Mouse (Mus musculus) brain, adult 2 months (tissue): ENCODE results near the gene Mmp25.

Source experiments
- DNase-seq: peaks from one replicate; pipeline ENCODE4 v3.0.0; 2011; ENCODE audit warnings: low read depth, low spot score

Gene Mmp25

DNA sequence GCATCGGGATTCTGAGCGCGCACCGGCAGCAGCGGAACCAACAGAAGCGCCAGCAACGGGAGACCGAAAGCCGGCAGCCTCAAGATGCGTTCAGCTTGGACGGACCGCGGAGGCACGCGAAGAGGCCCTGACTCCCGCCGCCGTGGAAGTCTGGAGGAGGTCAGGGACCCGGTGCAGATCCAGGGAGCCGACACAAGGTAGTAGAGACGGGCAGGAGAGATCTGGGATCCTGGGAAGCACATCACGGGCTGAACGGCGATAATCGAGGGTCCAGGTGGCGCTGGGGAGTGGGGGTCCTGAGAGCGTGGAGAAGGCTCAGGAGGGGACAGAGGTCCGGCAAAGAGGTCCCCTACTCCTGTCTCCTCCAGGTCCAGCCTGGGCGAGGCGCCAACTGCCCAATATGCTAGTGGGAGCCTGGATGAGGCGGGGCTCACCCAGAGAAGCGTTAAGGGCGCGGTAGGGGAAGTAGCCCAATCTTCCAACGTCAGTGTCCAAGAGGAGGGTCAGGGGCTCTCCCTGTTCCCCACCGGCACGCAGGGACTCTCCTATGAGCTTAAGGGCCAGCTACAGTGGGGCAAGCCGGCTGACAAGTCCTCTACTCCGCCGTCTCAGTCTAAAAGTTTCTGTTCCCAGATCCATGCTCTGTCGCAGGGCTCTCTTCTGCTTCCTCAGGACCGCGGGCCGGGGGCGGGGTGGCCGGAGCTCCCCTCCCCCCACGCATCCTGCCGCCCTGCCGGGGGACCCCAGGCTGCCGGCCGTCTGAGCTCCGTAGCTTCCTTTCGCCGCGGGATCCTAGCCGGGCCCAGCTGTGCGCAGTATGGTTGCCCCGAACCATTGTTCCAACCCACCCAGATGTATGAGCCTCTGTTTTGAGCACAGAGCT lies at the start of gene Mmp25:
Gene Mmp25 (minus strand): TSS at position 665 of the 883 bp plus-strand sequence.
- DNase-seq, result no peak

GRCm38 (mm10) chr17:23694491-23694890 lies 49.4 kb upstream of the Mmp25 start:
- no peak for DNase-seq

GRCm38 (mm10) chr17:23683856-23684672 lies 39.0 kb upstream of the Mmp25 start, which contains the start of gene Cldn9:
TSS of gene Cldn9 (minus strand) at chr17:23684026.
- no peak for DNase-seq

- no peak for DNase-seq
These were observed 38.1 kb upstream of the Mmp25 start for GRCm38 (mm10) chr17:23683226-23683625.

GRCm38 (mm10) chr17:23682530-23682929 lies 37.5 kb upstream of the Mmp25 start:
- DNase-seq, result no peak

DNA sequence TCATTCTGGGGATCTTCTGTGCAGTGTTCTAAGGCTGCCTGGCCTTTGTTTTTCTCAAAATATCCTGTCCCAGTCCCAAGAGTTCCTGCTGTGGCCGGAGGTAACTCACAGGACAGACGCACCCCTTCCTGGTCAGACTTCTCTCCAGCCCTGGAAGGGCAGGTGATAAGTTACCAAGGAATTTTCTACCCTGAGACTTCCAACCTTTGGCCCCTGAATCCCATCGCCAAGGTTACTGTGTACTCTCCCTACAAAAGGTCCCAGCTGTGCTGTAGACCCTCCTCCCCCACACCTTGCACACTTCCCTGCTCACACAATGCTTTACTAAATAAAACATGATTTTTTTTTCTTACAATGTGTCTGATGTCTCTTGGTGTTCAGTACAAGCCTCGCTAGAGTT lies 37.0 kb upstream of the Mmp25 start:
- no peak for DNase-seq

DNA sequence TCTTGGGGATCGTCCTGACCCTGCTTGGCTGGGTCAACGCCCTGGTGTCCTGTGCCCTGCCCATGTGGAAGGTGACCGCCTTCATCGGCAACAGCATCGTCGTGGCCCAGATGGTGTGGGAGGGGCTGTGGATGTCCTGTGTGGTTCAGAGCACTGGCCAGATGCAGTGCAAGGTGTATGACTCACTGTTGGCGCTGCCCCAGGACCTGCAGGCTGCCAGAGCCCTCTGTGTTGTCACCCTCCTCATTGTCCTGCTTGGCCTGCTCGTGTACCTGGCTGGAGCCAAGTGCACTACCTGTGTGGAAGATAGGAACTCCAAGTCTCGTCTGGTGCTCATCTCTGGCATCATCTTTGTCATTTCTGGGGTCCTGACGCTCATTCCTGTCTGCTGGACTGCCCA lies 36.0 kb upstream of the Mmp25 start:
- no peak for DNase-seq

- no peak for DNase-seq
These were observed 35.3 kb upstream of the Mmp25 start for GRCm38 (mm10) chr17:23680336-23680735.

- DNase-seq, result no peak
These were observed 34.2 kb upstream of the Mmp25 start, which contains the start of gene Cldn6 for GRCm38 (mm10) chr17:23679127-23679835. TSS of gene Cldn6 (plus strand) at chr17:23679249.

- DNase-seq, result peak; percentile 89
These were observed 32.2 kb upstream of the Mmp25 start, which contains the start of gene Tnfrsf12a for GRCm38 (mm10) chr17:23677236-23677679. TSS of gene Tnfrsf12a (minus strand) at chr17:23677468.

GRCm38 (mm10) chr17:23676473-23677031 lies 31.5 kb upstream of the Mmp25 start:
- peak; percentile 59 for DNase-seq

GRCm38 (mm10) chr17:23675564-23676281 lies 30.6 kb upstream of the Mmp25 start:
- DNase-seq, result peak; percentile 51

DNA sequence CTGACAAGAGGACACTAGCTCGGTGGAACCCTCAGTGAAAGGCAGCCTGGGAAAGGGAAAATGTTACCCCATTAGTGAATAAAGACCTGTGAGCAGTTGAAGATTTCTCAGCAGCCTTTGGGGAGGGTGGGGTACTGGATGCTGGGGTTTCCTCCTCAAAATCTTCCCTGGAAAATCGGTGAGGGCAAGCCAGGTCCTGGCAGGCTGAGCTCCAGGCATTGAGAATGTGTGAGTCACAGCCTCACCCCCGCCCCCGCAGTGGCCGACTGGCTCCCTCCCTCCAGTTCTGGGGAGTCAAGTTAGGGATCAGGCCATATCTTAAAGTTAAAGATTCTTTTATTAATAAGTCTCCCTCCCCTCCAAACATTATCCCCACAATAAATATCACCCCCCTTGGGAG lies 30.1 kb upstream of the Mmp25 start:
- peak; percentile 67 for DNase-seq

DNA sequence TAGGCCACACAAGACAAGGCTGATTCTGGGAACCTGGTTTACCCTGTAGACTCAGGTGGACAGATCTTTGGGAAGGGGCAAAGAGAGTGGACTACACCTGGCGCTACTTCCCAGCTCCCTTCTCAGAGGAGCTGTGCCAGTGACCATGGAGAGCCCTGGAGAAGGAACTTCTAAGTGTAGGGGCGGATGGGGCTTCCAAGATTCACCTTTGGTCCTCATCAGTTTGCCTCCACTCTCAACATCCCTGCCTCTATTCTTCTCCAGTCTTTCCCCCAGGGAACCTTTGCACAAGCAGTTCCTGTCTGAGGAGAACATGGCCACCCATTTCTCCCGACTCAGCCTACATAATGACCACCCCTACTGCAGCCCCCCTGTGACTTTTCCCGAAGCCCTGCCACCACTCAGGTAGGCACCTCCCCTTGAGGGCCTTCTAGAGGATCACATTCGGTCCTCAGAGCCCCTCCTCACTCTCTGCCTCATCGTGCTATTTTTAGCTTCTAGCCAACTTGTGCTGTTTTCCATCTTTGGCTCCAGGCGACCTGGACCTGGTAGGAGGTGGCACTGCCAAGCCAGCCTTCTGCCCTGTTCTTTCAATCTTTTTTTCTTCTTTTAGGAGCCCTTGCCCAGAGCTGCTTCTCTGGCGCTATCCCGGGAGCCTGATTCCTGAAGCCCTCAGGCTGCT lies 29.3 kb upstream of the Mmp25 start:
- peak; percentile 75 for DNase-seq

GRCm38 (mm10) chr17:23673424-23674073 lies 28.5 kb upstream of the Mmp25 start, which contains the start of the genes Hcfc1r1 and Thoc6:
TSS of gene Hcfc1r1 (plus strand) at chr17:23673596.
TSS of gene Thoc6 (minus strand) at chr17:23673882.
- peak; percentile 100 for DNase-seq

- no peak for DNase-seq
These were observed 27.7 kb upstream of the Mmp25 start for GRCm38 (mm10) chr17:23672761-23673160.

DNA sequence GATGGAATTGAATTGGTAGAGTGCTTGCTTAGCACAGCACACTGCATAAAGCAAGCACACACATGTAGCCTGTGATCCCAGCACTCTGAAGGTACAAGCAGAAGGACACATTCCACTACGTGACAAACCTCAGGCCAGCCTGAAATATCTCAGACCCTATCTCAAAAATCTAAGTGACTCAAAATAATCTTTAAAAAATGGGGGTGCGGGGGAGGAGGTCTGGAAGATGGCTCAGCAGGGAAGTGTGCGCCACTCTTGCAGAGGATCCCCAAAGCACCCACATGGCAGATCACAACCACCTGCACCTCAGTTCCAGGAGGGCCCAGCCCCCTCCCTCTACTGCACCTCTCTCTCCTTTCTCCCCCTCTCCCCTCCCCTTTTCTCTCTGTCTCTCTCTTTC lies 26.4 kb upstream of the Mmp25 start:
- no peak for DNase-seq

DNA sequence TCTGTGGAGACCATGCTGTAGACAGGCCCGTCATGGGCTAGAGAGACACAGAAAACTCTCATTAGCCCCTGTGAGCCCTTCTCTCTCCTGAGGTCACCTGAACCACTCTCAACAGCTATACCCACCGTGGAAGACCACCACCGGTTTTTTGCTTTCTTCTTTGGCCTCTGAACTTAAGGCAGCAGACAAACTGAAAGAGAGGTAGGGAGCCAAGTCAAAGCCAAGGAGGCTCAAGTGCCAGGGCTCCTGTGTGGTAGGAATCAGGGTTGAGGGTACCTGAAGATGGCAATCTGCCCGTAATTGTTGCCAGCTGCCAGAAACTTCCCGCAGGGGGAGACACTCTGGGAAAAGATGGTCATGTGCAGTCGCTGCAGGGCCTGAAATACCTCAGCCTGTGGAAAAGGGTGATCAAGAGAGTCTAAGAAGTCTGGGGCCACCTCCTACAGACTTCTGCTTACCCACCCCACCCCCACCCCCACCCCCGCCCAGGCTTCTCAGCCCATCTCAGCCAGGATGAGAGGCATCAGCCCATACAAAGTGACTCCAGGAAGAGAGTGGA lies 25.5 kb upstream of the Mmp25 start:
- DNase-seq, result no peak

DNA sequence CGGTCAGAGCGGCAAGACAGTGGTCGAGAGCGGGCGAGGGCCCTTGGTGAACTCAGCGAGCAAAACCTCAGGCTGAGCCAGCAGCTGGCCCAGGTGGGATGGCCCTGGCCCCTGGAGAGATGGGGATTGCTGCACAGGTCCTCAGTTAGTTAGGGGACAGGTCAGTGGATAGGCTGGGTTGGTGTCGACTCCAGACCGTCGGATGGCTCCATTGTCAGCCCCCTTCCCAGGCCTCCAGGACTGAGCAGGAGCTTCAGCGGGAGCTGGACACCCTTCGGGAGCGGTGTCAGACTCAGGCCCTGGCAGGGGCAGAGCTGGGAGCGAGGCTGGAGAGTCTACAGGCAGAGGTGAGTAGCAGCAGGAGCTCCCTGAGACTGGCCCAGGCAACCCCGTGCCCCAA lies 20.4 kb upstream of the Mmp25 start:
- no peak for DNase-seq
